Mouse (Mus musculus) kidney, postnatal 14 days (tissue): Measurements from ENCODE around the gene Rassf3.

Experiments
- DNase-seq: peaks from one replicate; pipeline ENCODE4 v3.0.0; 2022; ENCODE audit warnings: mixed read lengths

Rassf3 gene

DNA sequence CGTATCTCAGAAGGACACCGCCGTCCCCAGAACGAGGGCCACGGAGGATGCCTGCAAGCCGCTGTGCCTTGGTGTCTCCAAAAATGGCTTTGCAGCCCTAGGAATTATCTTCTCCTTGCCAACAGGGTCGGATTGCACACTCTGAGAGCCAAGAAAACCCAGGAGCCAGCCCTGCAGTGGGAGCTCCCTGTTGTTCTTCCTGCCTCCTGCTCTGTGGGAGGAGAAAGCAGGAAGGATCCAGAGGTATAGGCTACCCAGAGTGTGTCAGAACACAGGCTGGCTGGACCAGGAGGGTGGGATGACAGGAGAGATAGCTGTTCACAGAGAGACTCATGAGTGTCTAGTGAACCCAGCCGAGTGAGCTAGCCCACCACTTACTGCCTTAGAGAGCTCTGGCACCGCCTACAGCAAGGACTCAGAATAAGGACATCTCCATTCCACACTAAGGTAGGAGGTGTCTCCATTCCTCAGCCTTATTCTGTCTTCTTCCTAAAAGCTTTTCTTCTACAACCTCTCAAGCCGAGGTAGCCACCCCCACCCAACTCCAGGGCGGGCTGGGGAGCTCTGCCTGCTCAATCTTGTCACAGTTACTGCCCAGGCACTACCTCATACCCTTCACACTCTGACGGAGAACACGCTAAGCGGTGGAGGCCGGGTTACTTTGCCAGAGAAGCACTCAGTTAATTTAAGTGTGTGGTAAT lies 48.0 kb downstream of the Rassf3 start:
- no peak for DNase-seq

- no peak for DNase-seq
Measured at GRCm38 (mm10) chr10:121427136-121427535, 49.0 kb downstream of the Rassf3 start.

DNA sequence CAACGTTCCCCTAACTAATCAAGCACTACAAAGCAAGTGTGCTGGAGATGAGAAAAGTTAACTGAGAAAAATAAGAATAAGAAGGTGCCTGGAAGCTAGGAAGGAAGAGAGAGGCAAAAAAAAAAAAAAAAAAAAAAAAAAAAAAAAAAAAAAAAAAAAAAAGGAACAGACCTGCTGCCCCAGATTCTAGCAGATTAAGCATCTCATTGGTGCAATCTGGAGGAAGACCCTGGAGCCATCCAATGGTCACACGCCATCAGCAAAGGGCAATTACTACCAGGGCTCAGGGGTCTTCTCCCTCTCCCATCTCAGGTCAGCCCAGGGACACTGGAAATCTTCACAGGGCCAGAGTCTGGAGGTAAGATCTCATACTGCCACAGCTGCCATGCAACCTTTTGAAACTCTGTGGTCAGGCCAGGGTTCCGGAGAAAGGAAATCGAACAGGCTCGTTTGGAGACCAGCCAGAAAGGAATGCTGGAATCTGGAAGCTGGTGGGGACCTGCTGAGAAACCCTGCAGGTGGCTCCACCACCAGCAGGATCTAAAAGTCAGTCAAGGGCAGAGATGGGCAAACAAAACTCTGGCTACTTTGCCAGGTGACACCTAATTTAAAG lies 49.6 kb downstream of the Rassf3 start:
- peak; percentile 81 for DNase-seq

DNA sequence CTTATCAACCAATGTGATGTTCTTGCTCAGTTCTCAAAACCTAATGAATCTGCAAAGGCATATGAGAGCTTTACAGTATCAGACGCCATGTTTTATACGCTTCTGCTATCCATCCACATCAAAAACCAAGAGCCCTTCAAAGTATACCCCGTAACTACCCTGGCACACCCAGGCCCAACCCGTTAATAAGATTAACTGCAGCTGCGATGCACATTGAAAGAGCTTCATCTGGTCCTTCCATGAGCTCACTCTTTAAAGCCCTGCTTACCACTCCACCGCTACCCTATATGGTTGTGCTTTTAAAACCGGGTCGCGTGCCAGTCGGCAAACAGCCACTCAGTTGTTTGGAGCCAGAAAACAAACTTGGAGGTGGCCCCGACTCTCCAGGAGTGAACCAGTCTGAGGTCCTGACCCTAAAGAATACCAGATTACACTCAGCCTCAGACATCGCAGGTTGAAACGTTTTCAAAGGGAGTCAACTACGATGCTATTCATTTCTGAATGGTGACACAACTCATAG lies 50.6 kb downstream of the Rassf3 start:
- DNase-seq: no peak

DNA sequence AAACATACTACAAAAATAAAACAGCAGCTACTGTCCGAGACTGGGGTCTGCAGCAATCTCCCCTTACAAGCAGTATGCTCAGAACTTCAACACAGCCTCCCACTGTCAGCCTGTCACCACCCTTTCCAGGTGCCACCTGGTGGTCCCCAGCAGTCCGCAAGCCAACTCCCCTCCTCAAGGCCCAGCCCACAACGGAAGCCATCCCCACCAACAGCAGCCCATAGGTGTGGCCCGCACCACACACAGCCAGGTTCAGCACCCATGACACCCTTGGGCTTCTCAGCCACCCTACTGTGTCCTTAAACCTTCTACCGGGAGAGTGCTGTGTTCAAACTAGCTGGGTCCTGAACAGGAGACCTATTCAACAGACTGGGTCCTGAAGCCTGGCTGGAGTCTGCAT lies 51.1 kb downstream of the Rassf3 start:
- no peak for DNase-seq

DNA sequence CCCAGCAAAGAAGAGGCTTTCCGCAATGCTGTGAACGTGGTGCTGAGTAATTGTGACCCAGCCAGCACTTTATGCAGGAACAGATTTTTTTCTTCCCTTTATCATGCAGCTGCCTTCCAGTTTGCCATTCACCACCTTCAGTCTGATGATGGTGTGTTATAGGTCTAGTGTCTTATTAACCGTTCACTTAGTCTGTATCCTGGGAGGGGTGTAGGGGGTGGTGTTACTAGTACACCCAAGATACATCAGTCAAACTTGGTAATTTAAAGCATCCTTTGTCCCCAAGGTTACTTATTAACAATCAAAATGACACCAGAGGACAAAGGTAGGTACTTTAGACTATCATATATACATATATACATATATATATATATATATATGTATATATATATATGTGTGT lies 51.7 kb downstream of the Rassf3 start:
- no peak for DNase-seq

GRCm38 (mm10) chr10:121423541-121424349 lies 52.4 kb downstream of the Rassf3 start:
- DNase-seq: no peak

DNA sequence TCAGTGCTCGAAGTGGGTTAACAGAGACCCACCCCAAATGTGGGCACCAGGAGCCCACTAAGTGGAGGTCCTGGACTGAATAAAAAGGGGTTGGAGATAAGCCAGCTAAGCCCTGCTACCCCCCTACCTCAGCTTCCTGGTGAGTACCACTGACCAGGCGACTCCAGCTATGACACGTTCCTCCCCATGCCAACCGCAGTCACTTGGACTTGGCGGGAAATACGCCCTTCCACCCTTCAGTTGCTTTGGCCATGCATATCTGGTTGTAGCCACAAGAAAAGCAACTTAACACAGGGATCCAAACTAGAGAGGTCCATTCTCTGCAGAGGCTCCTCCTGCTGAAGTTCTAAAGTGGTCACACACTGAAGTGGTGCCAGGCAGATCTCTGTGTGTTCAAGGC lies 53.9 kb downstream of the Rassf3 start:
- DNase-seq: no peak

- DNase-seq: no peak
Measured at GRCm38 (mm10) chr10:121421657-121422290, 54.4 kb downstream of the Rassf3 start.

GRCm38 (mm10) chr10:121421023-121421422 lies 55.1 kb downstream of the Rassf3 start:
- no peak for DNase-seq

DNA sequence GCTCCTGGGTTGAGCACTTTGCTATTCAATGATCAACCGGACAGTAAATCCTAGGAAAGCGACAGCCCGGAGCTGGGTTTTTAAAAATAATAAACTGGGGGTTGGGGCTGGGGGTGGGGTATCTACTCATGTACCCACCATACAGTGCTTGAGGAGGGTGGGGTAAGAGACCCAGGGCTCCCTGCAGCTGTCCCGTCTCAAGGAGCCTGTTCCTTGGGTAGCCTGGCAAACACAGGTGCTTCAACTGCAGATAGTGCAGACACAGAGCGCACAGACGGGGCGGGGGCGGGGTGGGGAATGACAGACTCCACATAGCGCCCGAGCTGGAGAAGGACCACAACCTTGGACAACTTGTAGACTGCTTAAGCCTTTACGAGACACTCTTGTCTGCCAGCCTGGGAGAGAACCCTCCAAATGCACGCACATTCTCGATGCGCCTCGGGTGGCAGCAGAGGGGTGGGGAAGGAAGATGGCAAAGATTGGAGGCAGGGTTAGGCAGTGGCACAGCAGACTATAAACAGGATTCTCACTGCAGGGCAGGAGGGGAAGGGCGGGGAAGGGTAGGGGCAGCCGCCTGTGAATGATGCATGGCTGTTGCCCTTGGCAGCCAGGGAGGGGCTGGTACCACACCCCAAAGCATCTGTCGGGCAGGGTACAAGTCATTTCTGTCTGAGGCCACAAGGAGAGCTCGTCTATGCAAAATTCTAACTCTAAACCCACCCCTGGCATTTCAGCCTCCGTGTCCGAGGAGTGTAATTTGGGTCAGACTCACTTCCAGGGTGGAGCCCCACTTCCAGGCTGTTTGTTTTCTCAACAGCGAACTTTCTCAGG lies 56.3 kb downstream of the Rassf3 start:
- no peak for DNase-seq

- DNase-seq: no peak
Measured at GRCm38 (mm10) chr10:121418835-121419234, 57.3 kb downstream of the Rassf3 start.

GRCm38 (mm10) chr10:121414127-121414526 lies 62.0 kb downstream of the Rassf3 start:
- no peak for DNase-seq

DNA sequence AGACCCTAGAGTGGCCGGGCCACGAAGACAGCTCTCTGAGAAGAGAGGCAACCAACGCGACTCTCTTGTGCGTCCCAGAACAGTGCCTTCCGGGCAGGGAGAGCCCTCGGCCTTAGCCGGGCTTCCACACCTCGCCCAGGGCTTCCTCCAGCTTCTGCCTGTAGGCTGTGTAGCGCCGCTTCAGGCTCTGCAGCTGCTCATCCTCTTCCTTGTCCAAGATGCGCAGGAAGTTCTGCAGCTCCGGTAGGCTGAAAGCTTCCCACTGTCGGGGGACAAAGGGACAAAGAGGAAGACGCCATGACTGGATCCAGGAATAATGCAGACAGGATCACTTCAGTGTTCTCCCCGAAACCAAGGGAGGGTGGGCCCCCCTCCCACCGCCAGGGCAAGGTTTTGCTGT lies 63.3 kb downstream of the Rassf3 start:
- DNase-seq: peak; percentile 66

GRCm38 (mm10) chr10:121411721-121412455 lies 64.3 kb downstream of the Rassf3 start:
- no peak for DNase-seq

- peak; percentile 54 for DNase-seq
Measured at GRCm38 (mm10) chr10:121409717-121410116, 66.4 kb downstream of the Rassf3 start.

DNA sequence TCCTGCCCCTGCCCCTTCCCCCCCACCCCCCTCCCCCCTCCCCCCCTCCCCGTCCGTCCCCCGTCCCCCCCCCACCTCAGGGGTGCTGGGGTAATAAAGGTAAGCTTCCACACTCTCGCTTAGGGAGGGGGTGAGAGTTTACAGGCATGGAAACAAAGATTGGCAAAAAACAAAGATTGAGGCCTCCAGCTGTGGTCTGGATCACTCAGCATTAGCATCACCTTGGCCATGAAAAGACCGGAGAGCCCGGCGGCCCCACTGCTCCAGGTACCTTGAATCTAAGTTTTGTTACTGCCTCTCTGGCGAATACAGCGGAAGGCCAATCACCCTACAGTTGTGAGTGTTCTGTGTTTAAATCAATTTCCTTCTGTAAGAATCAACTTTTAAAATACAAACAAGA lies 72.2 kb downstream of the Rassf3 start:
- DNase-seq: no peak

DNA sequence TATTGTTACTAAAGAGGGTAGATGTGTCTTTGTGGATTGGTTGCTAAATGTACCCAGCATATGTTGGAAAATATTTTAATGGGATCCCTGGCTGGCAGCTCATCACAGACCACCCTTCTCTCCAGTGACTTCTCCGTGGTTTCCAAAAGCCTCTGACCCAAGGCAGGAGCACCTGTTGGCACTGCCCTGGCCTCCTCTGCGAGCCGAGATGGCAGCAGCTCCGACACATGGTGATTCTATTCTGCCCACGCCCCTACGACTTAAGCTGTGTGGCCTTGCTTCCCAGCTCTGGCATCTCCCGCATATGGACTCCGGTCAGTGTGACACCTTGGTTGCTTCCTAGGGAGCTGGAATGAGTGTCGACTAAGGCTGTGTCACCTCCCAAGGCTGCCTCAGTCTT lies 73.0 kb downstream of the Rassf3 start:
- no peak for DNase-seq

GRCm38 (mm10) chr10:121401005-121401404 lies 75.1 kb downstream of the Rassf3 start:
- no peak for DNase-seq

- no peak for DNase-seq
Measured at GRCm38 (mm10) chr10:121398599-121398998, 77.5 kb downstream of the Rassf3 start.

DNA sequence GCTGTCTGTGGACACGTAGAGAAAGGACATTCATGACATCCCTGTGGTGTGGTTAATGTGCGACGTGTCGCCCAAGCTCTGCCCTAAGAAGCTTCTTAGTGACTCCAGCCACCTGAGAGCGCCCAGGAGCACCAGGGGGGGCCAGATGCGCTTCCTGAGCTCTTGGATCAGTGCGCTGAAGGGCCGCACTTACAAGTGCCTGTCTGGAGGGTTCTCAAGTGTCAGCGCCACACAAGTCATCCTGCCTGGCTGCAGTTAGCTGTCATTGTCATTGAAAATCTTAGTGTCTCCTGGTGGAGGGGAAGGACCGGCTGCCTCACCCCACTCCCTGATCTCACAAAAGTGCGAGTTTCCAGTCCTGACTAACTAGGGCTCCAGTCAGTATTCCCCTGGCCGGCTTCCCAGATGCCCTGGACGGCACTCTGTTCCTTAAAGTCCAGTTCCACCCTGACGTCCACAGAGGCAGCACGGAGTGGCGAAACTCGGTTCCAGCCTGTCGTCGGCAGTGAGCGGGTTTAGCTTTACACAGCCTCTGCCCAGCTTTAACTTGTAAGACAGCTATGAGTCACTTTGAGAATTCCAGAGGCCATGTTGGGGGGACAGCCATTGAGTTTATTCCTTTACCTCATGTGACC lies 80.5 kb downstream of the Rassf3 start:
- DNase-seq: no peak
